15 mouse cellular contexts compared by ENCODE assay signal in the genomic region with DNA sequence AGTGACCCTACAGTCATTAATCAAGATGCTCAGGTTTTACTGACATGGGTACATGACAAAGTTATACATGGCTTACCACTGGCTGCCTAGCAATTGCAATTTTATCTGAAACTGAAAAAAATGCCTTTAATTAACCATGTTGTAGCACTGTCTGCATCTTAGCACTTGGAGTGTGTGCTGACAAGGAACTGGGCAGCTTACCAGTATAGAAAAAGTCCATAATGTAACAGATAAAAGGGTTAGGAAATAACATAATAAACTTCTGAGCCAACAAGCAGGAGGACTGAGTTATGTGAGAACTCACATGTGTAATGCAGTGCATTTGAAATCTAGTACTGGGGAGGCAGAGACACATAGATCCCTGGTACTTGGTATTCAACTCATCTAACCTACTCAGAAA.
"Had no signal": no experiment of that assay in that cellular context is flagged by ENCODE, and none has a peak within 500 bp of the region (broad histone marks: within the 10 kb centered on the region; RNA-seq: fewer than 3 reads in every experiment).

No protein-coding gene starts in this region.

- H3K27ac ChIP-seq: kidney, postnatal 0 days; limb, embryonic 13.5 days; liver, embryonic 15.5 days; macrophage; midbrain, embryonic 15.5 days; neural tube, embryonic 12.5 days; stomach, postnatal 0 days had no signal

- H3K9ac ChIP-seq: limb, embryonic 13.5 days; liver, embryonic 15.5 days; midbrain, embryonic 15.5 days; neural tube, embryonic 12.5 days had no signal

- DNase-seq: kidney, adult 9 months; kidney, postnatal 36 days; left cerebral cortex, postnatal 4 days; lung, adult 2 months; lung, postnatal 14 days; thymus, postnatal 4 days had no signal

- H3K4me3 ChIP-seq: limb, embryonic 13.5 days; liver, embryonic 15.5 days; megakaryocyte, embryonic 14.5 days; midbrain, embryonic 15.5 days; neural tube, embryonic 12.5 days had no signal

- H3K4me1 ChIP-seq: limb, embryonic 13.5 days; liver, embryonic 15.5 days; megakaryocyte, embryonic 14.5 days; midbrain, embryonic 15.5 days; neural tube, embryonic 12.5 days had no signal

- H3K36me3 ChIP-seq: limb, embryonic 13.5 days; liver, embryonic 15.5 days; midbrain, embryonic 15.5 days; neural tube, embryonic 12.5 days had no signal

- H3K4me2 ChIP-seq: limb, embryonic 13.5 days; liver, embryonic 15.5 days; midbrain, embryonic 11.5 days; midbrain, embryonic 15.5 days; neural tube, embryonic 12.5 days had no signal

- H3K27me3 ChIP-seq: limb, embryonic 13.5 days; liver, embryonic 15.5 days; megakaryocyte, embryonic 14.5 days; midbrain, embryonic 15.5 days; neural tube, embryonic 12.5 days had no signal

- H3K9me3 ChIP-seq: limb, embryonic 13.5 days; liver, embryonic 15.5 days; megakaryocyte, embryonic 14.5 days; midbrain, embryonic 15.5 days; neural tube, embryonic 12.5 days had no signal
